Mouse (Mus musculus) right cerebral cortex, postnatal 4 days (tissue): ENCODE data around the gene Hhipl1.

Experiments
- DNase-seq: peaks from one replicate; pipeline ENCODE4 v3.0.0-alpha.2; 2022

Hhipl1 gene

DNA sequence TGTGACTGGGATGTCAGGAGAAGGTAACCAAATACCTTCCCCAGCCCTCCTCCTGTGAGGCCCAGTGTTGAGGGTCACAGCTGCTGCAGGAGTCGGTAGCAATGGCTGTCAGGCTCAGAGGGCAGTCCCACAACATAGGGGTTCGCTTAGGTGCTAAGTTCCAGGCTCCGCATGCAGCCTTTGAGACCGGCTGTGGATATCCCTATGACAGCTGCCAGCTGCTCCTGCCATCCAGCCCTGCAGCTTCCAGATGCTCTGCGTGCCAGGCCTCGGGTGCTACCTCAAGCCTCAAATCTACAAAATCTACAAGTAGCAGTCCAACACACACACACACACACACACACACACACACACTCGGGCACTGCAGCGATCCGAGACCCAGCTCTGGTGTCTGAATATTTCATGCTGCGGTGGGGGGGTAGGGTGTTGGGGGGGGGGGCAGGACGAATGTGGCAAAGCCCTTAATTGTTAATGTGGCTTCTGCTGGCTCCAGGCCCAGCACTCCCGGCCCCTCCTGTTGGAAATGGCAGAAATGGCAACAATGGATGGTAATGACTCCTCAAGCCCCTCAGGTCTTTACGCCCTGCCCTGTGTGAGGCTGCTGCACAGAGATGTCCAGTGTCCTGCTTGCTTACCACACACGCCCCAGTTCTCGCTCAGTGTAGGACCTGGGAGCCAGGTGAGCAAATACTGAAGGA, 27.7 kb upstream of the Hhipl1 start:
- DNase-seq, result no peak

DNA sequence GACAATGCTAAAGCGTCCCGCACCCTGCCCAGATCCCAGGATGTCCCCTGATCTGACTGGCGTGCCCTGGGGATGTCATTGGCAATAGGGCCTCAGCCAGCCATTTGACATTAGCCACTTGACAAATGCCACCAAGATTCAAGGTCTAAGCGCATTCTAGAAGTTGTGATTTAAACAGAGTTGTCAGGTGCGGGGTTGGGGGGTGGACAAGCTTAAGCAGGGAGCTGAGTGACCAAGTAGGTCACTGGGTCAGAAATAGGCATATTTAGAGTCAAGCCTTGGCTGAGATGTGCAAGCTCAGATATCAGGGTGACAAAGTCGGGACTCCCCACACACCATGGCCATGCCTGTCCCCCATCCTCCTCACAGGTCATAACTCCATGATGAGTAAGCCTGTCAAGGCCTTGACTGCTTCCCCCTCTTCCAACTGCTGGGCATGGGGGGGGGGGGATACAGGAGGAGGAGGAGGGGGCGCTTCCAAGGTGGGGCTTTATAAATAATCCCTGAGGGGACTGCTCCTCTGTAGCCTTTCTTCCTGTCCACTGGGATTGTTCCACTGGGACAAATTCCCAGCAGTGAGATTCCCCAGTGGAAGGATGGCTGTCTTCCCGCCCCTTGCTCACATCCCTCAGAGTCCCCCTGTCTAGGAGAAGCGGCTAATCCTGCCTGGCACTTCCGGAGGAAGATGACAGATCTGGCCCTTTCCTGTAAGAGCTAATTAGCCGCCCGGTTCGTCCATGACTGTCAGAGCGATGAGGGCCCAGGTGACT, 21.4 kb upstream of the Hhipl1 start:
- no peak for DNase-seq

DNA sequence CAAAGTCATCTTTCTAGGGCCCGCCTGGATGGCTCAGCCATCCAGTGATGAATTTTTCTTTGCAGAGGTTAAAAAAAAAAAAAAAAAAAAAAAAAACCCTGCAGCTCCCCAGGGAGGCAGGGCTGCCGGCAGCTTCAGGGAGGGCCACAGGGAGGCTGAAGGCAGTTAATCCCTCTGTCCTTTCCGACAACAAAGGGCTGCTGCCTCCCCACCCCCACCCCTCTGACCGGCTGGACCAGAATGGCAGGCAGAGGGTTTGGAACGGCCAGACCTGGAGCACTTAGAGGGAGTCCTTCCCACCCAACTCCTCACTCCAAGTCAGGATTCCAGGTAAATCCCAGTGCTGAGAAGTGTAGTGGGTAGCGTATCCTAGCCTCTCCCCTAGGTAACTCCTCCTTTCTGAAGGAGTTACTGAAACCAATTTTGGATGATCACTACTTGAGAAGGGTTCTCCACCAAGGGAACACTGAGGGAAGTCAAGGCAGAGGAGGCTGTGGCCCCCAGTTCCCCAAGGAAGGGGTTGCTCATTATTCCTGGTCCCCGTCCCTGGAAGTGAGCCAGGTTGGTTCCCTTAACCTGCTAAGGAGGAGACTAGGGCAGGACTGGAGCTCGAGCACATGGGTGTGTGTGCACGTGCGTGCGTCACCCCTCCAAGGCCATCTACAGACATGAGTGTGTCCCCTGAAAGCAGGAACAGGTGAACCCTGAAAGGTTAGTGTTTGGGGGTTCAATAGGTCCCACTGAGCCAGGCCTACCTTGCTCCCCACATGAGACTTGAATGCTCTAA, 20.7 kb upstream of the Hhipl1 start:
- no peak for DNase-seq

DNA sequence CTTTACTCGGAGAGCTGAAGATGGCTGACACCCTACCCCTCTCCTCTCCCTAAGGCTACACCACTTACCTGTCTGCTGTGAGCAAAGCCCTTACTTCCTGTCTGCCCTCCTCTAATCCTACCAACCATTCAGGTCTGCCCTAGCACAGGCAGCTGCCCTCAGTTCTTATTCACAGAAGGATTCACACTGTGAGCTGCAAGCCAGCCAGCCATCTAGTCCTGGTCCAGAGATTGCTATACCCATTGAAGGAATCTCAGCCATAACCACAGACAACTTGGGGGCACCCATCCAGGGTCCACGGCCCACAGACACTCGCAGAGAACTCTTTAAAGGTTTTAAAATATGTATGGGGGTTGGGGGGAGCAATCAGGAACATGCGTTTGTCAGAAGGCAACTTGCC, 19.7 kb upstream of the Hhipl1 start:
- no peak for DNase-seq

DNA sequence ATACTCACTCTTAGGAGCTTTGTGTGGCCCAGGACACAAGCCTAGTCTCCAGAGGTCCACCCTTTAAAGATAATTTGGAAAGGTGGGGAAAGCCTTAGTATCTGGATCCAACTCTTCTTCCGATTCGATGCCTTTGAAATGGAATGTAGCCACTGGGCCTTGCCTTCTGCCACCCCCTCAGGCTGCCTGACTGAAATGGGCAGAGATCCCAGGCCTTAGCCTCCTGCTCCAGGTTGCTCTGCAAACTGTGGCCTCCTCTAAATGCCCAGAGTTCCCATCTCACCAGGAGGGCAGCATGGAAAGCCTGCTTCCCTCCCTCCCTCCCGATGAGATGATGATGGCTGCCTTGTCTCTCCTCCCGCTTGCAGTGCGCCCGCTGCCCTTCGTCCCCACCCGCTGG, 19.1 kb upstream of the Hhipl1 start:
- DNase-seq, result no peak

DNA sequence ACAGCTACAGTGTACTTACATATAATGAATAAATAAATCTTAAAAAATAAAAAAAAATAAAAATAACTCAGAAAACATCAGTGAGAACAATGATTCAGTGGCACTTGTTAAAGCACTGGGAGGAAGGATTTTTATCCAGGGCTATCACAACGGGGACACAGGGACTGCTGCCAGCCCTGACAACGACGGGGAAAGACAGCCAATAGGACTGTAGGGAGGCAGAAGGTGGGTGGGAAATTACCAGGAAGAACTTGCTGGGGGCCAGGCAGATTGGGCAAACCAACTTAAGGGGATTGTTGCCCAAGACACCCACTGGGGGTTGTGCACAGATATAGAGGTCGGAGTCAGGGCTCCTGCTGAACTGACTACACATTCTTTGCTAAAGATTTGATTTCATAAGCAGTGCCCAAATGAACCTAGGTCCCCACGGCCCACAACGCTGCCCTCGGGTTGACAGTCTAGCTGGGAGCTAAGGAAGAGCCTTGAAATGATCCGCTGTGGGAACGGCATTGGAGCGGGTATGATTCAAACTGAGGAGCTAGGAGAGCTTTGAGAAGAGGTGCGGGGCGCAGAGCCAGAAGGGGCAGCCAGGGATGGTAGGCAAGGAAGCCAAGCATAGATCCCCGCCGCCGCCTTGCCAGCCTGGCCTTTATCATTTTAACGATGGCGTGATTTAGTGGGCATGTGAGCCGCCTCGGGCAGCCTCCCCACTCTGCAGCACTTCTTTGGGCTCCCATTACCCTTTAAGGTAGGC, 17.8 kb upstream of the Hhipl1 start:
- DNase-seq, result no peak

DNA sequence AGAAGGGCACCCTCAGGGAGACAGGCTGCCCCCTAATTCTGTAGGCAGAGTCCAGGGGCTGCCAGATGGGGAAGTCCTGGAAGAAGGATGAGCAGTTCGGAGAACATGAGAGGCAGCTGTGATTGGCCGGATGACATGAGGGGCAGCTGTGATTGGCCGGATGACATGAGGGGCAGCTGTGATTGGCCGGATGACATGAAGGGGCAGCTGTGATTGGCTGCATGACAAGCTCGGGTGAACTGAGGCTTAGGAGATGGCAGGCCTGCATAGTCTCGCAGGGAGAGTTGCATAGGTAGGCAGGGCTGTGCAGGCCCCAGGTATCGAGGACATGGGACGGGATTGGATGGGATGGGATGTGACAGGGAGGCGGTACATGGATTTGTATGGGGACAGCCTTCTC, 13.7 kb upstream of the Hhipl1 start:
- no peak for DNase-seq

DNA sequence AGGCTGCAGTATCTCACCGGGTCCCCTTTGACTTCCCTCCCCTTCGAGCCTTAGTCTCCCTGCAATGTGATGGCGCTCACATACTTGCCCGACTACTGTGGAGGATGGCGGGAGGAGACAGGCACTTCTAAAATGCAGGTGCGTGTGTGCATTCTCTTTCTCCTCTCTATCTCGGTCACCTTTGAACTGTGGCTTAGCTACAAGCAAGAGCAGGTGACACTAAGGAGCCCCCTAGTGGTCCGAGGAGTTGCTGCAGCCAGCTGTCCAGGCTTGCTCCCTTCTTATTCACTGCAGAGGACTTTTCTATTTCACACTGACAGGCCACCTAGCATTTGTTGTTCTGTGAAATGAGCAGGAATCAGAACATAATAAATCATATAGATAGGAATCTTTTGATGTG, 13.1 kb upstream of the Hhipl1 start:
- peak; percentile 62 for DNase-seq

DNA sequence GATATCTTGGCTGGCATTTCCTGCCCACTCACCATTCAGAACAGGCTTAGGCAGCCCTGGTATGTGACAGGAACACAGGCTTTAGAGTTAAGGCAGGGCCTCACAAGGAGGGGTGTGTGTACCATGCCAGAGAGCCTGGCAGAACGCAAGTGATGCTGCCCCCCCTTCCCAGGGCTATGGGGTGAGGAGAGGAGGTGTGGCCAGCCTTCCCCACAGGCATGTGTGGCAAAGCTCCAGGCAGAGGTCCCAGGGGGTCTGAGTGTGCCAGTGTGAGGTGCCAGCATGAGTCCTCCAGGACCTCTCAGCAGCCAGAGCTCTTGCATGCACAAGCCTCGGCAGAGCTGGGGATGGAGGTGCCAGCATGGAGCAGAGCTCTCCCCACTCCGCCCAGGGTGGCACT, 11.4 kb upstream of the Hhipl1 start:
- DNase-seq, result no peak

DNA sequence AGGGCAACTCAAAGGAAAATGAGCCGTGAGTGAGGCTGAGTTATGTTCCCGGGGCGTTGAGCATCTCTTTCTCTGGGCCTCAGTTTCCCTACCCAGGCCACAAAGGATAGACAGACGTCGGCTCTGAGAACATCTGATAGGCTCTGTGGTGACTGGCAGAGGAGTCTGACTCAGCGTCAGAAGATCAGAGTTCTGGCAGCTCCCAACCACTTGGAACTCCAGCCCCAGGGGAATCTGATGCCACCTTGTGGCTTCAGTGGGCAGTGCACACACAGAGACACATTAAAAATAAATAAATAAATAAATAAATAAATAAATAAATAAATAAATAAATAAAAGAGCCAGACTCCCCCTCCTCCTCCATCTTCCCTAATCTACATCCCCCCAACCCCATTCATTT, 9.0 kb upstream of the Hhipl1 start:
- DNase-seq, result no peak

DNA sequence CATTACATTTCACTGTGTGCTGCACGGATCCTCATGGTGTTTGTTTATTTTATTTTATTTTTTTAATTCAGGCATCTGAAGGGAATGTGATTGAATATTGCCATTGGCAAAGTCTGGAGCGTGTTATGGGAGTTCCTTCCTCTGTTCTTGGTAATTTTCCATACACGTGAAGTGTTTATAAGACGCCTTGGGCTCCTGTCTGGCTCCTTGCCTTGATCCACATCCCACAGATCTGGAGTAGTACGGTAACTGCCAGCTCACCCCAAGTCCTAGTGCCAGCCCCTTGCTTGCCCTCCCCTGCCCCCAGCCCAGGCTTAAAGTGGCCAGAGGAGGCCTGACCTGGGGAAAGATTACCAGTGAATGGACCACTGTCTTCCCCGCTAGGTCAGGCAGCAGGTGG, 5.1 kb upstream of the Hhipl1 start:
- DNase-seq, result no peak

DNA sequence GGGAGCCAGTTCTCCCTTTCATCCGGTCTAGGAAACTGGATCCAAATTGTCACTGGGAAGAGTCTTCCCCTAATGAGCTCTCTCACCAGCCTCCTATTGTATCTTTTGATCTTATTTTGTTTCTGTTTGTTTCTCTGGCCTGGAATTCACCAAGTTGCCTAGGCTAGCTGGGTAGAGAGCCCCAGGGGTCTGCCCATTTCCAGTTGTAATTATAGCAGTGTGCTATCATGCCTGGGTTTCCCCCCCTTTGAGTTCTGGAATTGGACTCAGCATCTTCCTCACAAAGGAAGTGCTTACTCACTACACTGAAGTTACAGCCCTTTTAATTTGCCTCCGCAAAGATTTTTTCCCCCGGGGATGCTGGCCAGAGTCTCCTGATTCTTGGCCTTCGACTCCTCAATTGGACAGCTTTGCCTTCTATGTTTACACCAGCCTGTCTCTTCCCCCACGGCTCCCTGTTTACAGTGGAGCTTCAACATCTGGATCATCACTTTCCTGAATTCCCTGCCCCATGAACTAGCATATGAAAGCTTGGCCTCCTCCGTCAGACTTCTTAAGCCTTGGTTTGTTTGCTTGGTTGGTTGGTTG, 2.2 kb upstream of the Hhipl1 start:
- DNase-seq, result no peak

DNA sequence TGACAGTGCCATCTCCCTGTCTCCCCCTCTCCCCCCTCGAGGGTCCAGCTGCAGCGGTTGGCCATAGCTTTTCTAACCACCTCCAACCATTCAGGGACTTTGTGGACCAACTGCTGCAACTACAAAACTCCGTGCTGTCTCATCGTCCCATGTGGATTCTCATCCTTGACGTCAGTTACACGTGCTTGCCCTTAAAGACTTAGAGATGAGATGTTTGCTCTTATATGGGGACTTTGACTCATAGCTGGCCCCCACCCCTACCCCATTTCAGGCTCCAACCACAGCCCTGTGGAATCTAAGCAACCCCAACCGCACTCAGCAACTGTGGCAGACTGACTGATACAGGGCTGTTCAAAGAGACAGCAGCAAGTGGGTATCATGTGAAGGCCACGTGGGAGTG, 898 bp upstream of the Hhipl1 start:
- DNase-seq, result no peak

DNA sequence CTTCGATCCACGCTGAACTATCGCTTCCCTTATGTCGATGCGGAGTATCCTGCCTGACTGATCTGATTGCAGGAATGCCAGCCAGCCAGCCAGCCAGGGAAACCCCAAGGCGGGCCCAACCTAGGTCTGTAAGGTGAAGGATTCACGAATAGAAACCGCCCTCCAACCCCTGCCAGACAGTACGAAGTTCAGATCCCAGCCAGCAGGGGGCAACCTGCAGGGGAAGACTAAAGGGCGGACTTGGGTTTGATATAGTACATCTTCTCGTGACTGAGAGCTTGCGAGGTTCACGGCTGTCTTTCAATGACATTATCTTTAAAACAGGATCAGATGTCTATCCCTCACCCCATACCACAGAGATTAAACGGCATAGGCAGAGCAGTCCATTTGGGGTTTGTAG, 1.5 kb downstream of the Hhipl1 start:
- DNase-seq, result peak; percentile 68

DNA sequence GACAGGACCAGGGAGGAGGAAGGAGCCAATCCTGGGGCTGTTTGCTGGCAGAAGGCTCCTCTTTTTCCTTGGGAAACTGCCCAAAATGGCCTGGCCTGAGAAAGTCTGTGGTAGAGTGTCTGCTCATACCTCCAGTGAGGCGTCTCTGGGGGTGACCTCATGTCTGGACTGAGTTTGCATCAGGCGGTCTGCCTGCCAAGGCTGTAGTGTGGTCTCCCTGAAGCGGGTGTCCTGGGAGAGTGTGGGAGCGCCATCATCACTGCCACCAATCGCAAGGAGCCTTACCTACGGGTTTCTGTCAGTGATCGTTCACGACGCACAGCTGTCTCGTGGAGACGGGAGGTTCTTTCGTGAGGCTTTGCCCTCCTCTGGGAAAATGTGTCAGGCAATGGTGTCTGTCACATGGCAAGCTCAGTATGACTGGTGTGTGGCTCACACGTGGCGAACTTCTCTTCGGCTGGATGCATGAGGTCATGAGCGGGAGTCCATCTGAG, 2.3 kb downstream of the Hhipl1 start:
- DNase-seq, result no peak

DNA sequence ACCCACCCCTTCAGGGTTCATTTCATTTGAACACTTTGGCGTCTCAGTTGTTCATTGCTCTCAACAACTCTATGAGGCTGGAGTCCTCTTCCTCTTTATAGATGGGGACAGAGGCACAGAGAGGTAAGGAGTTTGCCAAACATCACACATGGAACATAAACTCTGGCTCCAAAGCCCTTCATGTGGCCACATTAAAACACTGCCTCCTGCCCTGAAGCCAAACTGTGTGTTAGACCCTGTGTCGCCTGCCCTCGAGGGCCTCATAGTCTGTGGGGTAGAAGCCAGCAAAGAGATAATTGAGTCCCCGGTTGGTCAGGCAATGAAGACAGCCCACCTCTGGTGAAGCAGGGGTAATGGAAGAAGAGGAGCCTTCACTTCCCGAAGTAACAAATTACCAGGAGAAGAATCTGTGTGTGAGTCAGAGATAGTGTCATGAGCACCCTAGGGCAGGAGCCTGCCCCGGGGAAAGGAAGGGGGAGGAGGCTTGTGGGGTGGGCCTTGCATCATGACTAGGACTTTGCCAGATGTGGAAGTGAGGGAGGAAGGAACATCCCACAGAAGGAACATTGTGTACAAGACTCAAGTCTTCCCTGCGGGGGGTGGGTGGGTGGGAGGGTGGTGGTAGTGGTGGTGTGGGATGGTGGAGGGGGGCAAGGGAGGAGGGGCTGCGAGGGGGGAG, 3.2 kb downstream of the Hhipl1 start:
- DNase-seq, result no peak

DNA sequence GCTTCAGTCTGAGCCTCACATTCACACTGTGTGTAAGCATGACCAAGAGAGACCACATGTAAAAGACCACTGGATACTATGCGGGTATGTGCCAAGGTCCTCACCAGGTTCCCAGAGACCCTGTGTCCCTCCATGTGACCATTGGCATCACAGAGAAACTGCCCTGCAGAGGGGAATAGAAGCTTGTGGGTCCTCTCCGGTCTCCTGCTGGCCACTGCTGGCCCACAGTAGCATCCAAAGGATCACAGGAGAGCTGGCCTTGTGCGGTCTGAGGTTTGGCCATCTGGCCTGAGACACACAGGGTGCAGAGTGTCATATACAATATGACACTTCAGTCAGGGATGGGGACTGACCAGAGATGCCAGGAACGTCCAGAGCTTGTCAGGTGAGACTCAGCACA, 4.0 kb downstream of the Hhipl1 start:
- DNase-seq, result no peak

DNA sequence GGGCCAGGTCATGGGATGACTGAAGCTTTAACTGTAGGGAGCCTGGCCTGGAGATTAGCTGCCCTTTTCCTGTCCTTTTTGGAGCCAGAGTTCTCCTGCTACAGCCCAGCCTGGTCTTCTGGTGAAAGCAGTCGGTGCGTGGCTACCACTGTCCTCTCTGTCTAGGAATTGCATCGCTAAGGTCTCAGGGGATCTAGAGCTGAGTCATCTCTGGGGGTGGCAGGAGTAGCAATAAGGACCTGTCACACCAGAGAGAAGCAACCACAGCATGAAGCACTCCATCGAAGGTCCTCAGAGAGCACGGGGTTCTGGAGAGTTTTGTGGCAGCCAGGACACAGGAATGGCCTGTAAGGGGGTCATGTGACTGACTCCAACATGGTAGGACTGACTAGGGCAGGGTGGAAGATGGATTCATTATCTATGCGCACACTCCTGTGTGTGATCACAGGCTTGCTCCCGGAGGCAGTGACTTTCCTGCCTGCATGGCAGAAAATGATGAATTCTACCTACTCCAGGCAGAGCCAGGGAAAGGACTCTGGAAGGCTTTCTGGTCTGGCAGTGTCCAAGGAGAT, 4.5 kb downstream of the Hhipl1 start:
- no peak for DNase-seq

DNA sequence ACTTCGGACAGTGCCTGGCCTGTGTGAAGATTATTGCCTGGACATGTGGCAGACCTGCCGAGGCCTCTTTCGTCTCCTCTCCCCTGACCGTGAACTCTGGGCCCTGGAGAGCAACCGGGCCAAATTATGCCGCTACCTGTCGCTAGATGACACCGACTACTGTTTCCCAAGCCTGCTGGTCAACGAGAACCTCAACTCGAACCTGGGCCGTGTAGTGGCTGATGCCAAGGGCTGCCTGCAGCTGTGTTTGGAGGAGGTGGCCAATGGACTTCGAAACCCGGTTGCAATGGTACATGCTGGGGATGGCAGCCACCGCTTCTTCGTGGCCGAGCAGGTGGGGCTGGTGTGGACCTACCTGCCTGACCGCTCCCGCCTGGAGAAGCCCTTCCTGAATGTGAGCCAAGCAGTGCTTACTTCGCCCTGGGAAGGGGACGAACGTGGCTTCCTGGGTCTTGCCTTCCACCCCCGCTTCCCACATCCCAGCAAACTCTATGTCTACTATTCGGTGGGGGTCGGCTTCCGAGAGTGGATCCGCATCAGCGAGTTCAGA, 5.7 kb downstream of the Hhipl1 start:
- no peak for DNase-seq

DNA sequence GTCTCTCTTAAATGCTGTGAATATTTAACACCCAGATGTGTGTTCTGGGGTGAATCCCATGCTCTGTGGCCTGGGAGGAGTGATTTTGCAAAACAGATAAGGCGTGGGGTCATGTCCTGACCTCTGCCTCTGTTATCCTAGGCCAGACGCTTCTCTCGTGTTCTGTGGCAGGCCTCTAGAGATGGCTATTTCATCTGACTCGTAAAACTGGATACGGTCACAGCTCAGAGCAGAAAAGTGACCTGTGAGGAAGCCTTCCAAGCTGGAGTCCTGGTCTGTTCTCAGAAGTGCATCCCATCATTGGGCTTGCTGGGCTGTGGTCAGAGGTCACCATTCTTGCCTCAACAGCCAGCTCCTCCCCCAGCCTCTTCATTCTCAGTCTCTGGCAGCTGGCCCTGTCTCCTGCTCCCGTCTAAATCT, 6.4 kb downstream of the Hhipl1 start:
- no peak for DNase-seq

DNA sequence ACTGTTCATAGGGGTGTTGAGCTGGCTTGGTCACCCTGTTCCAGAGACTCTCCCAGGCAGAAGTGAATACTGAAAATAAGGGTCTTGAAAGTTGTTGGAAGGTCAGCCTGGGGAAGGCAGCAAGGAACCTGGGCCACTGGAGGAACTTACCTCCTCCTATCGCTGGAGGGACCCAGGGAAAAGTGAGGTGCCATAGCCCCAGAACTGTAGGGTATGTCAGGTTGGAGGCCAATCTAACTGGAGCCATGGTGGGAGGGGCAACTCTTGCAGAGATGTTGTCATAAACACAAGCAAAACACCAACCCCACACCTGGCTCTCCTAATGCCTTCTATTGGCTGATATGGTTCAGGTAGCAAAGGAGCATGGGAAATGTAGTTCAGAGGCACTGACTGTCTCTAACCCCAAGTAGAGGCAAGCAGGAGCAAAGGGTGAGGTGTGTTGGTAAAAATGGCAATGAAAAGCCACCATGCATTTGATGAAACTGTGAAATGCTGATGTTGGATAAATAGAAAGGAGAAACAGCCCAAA, 7.2 kb downstream of the Hhipl1 start:
- no peak for DNase-seq
